Mouse (Mus musculus) gastrocnemius, postnatal 36 days (tissue): ENCODE results near the gene Mlkl. TPM values are rescaled to one million over a fixed set of nuclear protein-coding genes. Genes with fewer than 3 reads are reported as not detected.

ENCODE experiments used
- DNase-seq, 2 experiments: peaks; one replicate each; pipeline ENCODE4 v3.0.0; 2022
- intact Hi-C: fragments of 180-260 bp; cut with DNase I; formaldehyde crosslinking; loops from one replicate; pipeline ENCODE4 v1.15.1; 2025
- long read RNA-seq, 2 experiments: library from polyadenylated mRNA; stranded (forward); transcript quantifications; one replicate each; pipeline ENCODE4 v2.0.0; 2021
- total RNA-seq, 2 experiments: library from RNA; stranded (reverse); gene quantifications; 2 replicates each; pipeline ENCODE4 v1.2.3; 2021

Gene Mlkl
- total RNA-seq, result under 1 TPM; 0.44 to 0.92 TPM
- long read RNA-seq, experiment 1, result 0 reads
- long read RNA-seq, experiment 2, result 0 reads

- DNase-seq, result peak; percentile 13 to 39
- intact Hi-C loops, result no loop called here
These were observed at the start of gene Mlkl for GRCm38 (mm10) chr8:111337890-111338347. Gene Mlkl, minus strand, starts transcription at chr8:111338177.

GRCm38 (mm10) chr8:111385915-111386314 is 47.9 kb upstream of the Mlkl start:
- intact Hi-C loops, result no loop called here
- DNase-seq, result no peak

- DNase-seq, result no peak
- intact Hi-C loops, result no loop called here
These were observed 46.7 kb upstream of the Mlkl start for GRCm38 (mm10) chr8:111384628-111385027.

- intact Hi-C loops, result no loop called here
- no peak for DNase-seq
These were observed 37.2 kb upstream of the Mlkl start for GRCm38 (mm10) chr8:111375192-111375591.

GRCm38 (mm10) chr8:111369711-111370110 is 31.7 kb upstream of the Mlkl start:
- no peak for DNase-seq
- intact Hi-C loops, result no loop called here

GRCm38 (mm10) chr8:111367350-111367749 is 29.4 kb upstream of the Mlkl start:
- intact Hi-C loops, result no loop called here
- no peak for DNase-seq

- no peak for DNase-seq
- intact Hi-C loops, result no loop called here
These were observed 28.7 kb upstream of the Mlkl start for GRCm38 (mm10) chr8:111366610-111367234.

- intact Hi-C loops, result no loop called here
- no peak for DNase-seq
These were observed 25.5 kb upstream of the Mlkl start for GRCm38 (mm10) chr8:111363489-111363888.

- intact Hi-C loops, result no loop called here
- DNase-seq, result no peak
These were observed 22.7 kb upstream of the Mlkl start for GRCm38 (mm10) chr8:111360579-111361209.

- DNase-seq, result no peak
- intact Hi-C loops, result no loop called here
These were observed 22.0 kb upstream of the Mlkl start for GRCm38 (mm10) chr8:111359936-111360335.

- intact Hi-C loops, result no loop called here
- no peak for DNase-seq
These were observed 20.9 kb upstream of the Mlkl start for GRCm38 (mm10) chr8:111358905-111359304.

GRCm38 (mm10) chr8:111357433-111357832 is 19.5 kb upstream of the Mlkl start:
- DNase-seq, result no peak
- intact Hi-C loops, result no loop called here

GRCm38 (mm10) chr8:111353497-111353896 is 15.5 kb upstream of the Mlkl start:
- intact Hi-C loops, result no loop called here

GRCm38 (mm10) chr8:111352289-111352688 is 14.3 kb upstream of the Mlkl start:
- no peak for DNase-seq
- intact Hi-C loops, result no loop called here

More at GRCm38 (mm10) chr8:111353497-111353896, 15.5 kb upstream of the Mlkl start:
- no peak for DNase-seq

- no peak for DNase-seq
- intact Hi-C loops, result no loop called here
These were observed 12.6 kb upstream of the Mlkl start for GRCm38 (mm10) chr8:111350577-111350976.

- peak; percentile 66 to 73 for DNase-seq
- intact Hi-C loops, result loop anchor here (2.0 to 5.0 kb wide), 2 partner anchors 96 to 319 kb away; no protein-coding TSS in a partner anchor
These were observed 5.2 kb upstream of the Mlkl start for GRCm38 (mm10) chr8:111343225-111343624.

- intact Hi-C loops, result loop anchor here (5.0 kb wide), 1 partner anchor 322 kb away; no protein-coding TSS in a partner anchor
- DNase-seq, result no peak
These were observed 2.2 kb upstream of the Mlkl start for GRCm38 (mm10) chr8:111340186-111340585.

- no peak for DNase-seq
- intact Hi-C loops, result no loop called here
These were observed 612 bp upstream of the Mlkl start for GRCm38 (mm10) chr8:111338370-111339208.

GRCm38 (mm10) chr8:111337311-111337889 is 577 bp downstream of the Mlkl start:
- intact Hi-C loops, result no loop called here
- DNase-seq, result no peak

GRCm38 (mm10) chr8:111336692-111337091 is 1.3 kb downstream of the Mlkl start:
- DNase-seq, result no peak
- intact Hi-C loops, result no loop called here
